In genomic region chr17:34218675-34219074, GRCm38 (mm10) we compare ENCODE assay signal across 10 mouse cellular contexts. TPM values are rescaled to one million over a fixed set of nuclear protein-coding genes. Genes with fewer than 3 reads are reported as not detected.
DNase-seq lines count a peak whose midpoint lies in the region; ATAC-seq lines count a peak whose summit lies in the region.
"Had no signal": no experiment of that assay in that cellular context is flagged by ENCODE, and none has a peak within 500 bp of the region (broad histone marks: within the 10 kb centered on the region; RNA-seq: fewer than 3 reads in every experiment).

No protein-coding gene starts in this region.

- no peak for ATAC-seq in erythroblast, adult 5-6 weeks (replicated peaks; ENCODE audit: low FRiP score, poor library complexity, severe bottlenecking)

- H3K4me1 ChIP-seq in erythroblast, embryonic 14.5 days (ENCODE audit: control insufficient read depth), result peaks cover 13% of the 10 kb centered on the region

- intact Hi-C loops in left cerebral cortex, postnatal 36 days (cut with DNase I), result no loop called here

- no peaks in the 10 kb centered on the region for H3K36me3 ChIP-seq in erythroblast, embryonic 14.5 days (ENCODE audit: control insufficient read depth)

- DNase-seq in right cerebral cortex, postnatal 10 days (ENCODE audit: low spot score in 2 of 2), result peak; percentile 42 to 44
- DNase-seq in right cerebral cortex, postnatal 14 days, result no peak
- DNase-seq in gastrocnemius, postnatal 25 days, result peak; percentile 72
- DNase-seq in left cerebral cortex, postnatal 36 days (ENCODE audit: low spot score in 2 of 2), result peak; percentile 11 to 27
- no peak for DNase-seq in embryo, embryonic 10.5 days (ENCODE audit: low spot score)
- DNase-seq in embryo, embryonic 11 days, result no peak

- peaks cover 9% of the 10 kb centered on the region; the same call in 1 of the 2 replicates for H3K27me3 ChIP-seq in erythroblast, embryonic 14.5 days (ENCODE audit: control insufficient read depth)

- no peaks in the 10 kb centered on the region for H3K9me3 ChIP-seq in erythroblast, embryonic 14.5 days (ENCODE audit: control insufficient read depth, low read length)

- H3K4me3 ChIP-seq in erythroblast, embryonic 14.5 days (replicated peaks), result peak overlapping the region; percentile 34

RNA-seq across cellular contexts. Expression of gene Tap2, which starts 15.3 kb away (rescaled TPM):
- 0.83 and 1.0 TPM in 2 replicates for polyA plus RNA-seq in erythroblast, embryonic 14.5 days (2012)
- 0.38 and 5.2 TPM in 2 replicates for total RNA-seq in erythroblast, adult 5-6 weeks (2015; ENCODE audit: low replicate concordance)
- 7.8 and 11.2 TPM in 2 replicates for total RNA-seq in erythroblast, adult 5-6 weeks (2017; ENCODE audit: low replicate concordance)
- 1 to 10 TPM; 4.3 to 5.1 TPM for total RNA-seq in gastrocnemius, postnatal 25 days (2021)
- total RNA-seq in left cerebral cortex, postnatal 36 days (2021), result 1 to 10 TPM; 6.6 to 7.7 TPM

RNA-seq across cellular contexts. Expression of gene H2-Ob, which starts 20.0 kb away (rescaled TPM):
- not detected in 2 replicates for polyA plus RNA-seq in erythroblast, embryonic 14.5 days (2012)
- 4.8 and 8.1 TPM in 2 replicates for total RNA-seq in erythroblast, adult 5-6 weeks (2015; ENCODE audit: low replicate concordance)
- total RNA-seq in erythroblast, adult 5-6 weeks (2017; ENCODE audit: low replicate concordance), result 1.4 TPM in 1 of 2 replicates, not detected in the other
- under 1 TPM in 1 of 2 experiments, not detected in 1; 0.13 TPM for total RNA-seq in gastrocnemius, postnatal 25 days (2021)
- total RNA-seq in left cerebral cortex, postnatal 36 days (2021), result not detected
- polyA plus RNA-seq: embryonic facial prominence, embryonic 11.5 days; limb, embryonic 11.5 days had no signal

RNA-seq across cellular contexts. Expression of gene Psmb8, which starts 21.2 kb away (rescaled TPM):
- polyA plus RNA-seq in erythroblast, embryonic 14.5 days (2012), result 0.24 and 0.28 TPM in 2 replicates
- 35.5 and 50.4 TPM in 2 replicates for total RNA-seq in erythroblast, adult 5-6 weeks (2015; ENCODE audit: low replicate concordance)
- total RNA-seq in erythroblast, adult 5-6 weeks (2017; ENCODE audit: low replicate concordance), result 34.0 and 37.2 TPM in 2 replicates
- total RNA-seq in gastrocnemius, postnatal 25 days (2021), result 1 to 10 TPM; 2.9 to 4.8 TPM
- 1 to 10 TPM; 2.1 to 3.4 TPM for total RNA-seq in left cerebral cortex, postnatal 36 days (2021)

RNA-seq across cellular contexts. Expression of gene Psmb9, which starts 31.1 kb away (rescaled TPM):
- 0.05 and 0.10 TPM in 2 replicates for polyA plus RNA-seq in erythroblast, embryonic 14.5 days (2012)
- 16.1 and 55.0 TPM in 2 replicates for total RNA-seq in erythroblast, adult 5-6 weeks (2015; ENCODE audit: low replicate concordance)
- 17.2 and 29.1 TPM in 2 replicates for total RNA-seq in erythroblast, adult 5-6 weeks (2017; ENCODE audit: low replicate concordance)
- 1 to 10 TPM; 1.3 to 3.1 TPM for total RNA-seq in gastrocnemius, postnatal 25 days (2021)
- 1 to 10 TPM in 1 of 2 experiments, under 1 TPM in 1; 0.77 to 1.1 TPM for total RNA-seq in left cerebral cortex, postnatal 36 days (2021)

RNA-seq across cellular contexts. Expression of gene Tap1, which starts 31.3 kb away (rescaled TPM):
- polyA plus RNA-seq in erythroblast, embryonic 14.5 days (2012), result 0.05 and 0.06 TPM in 2 replicates
- total RNA-seq in erythroblast, adult 5-6 weeks (2015; ENCODE audit: low replicate concordance), result 6.9 and 12.1 TPM in 2 replicates
- total RNA-seq in erythroblast, adult 5-6 weeks (2017; ENCODE audit: low replicate concordance), result 13.3 and 24.7 TPM in 2 replicates
- 1 to 10 TPM; 1.4 to 1.5 TPM for total RNA-seq in gastrocnemius, postnatal 25 days (2021)
- 1 to 10 TPM; 1.9 to 2.0 TPM for total RNA-seq in left cerebral cortex, postnatal 36 days (2021)

Comparison
In these comparisons a context has a peak if more than half of its experiments do, and no peak if none do; other contexts are left out.
1. DNase-seq: peak in right cerebral cortex, postnatal 10 days (2 of 2), gastrocnemius, postnatal 25 days (single experiment) and left cerebral cortex, postnatal 36 days (2 of 2); none in right cerebral cortex, postnatal 14 days (single experiment), embryo, embryonic 10.5 days (single experiment) and embryo, embryonic 11 days (single experiment).
2. RNA of gene Psmb8, which starts 21.2 kb away (total RNA-seq): 34.0 to 50.4 TPM in erythroblast, adult 5-6 weeks; 2.9 to 4.8 TPM in gastrocnemius, postnatal 25 days and 2.1 to 3.4 TPM in left cerebral cortex, postnatal 36 days; every median in the first group is over 4 times any median in the second.